Mouse (Mus musculus) small intestine, adult 2 months (tissue): ENCODE data around the gene Olfr1335. TPM values are rescaled to one million over a fixed set of nuclear protein-coding genes. Genes with fewer than 3 reads are reported as not detected.
"Not testable (repeated sequence)": the region's sequence is repeated elsewhere in the genome, so short reads cannot be mapped to it uniquely, and the experiment has no call there.

Experiments used
- H3K27ac ChIP-seq: fragments of 200-500 bp; 2 replicates; pipeline ENCODE4 v1.5.1; 2012; ENCODE audit warnings: low read depth, low read length, control low read depth, inconsistent platforms; ENCODE audit not compliant: insufficient read depth
- H3K27me3 ChIP-seq: fragments of 200-500 bp; 2 replicates; pipeline ENCODE4 v1.6.1; 2012; ENCODE audit warnings: mild to moderate bottlenecking, moderate library complexity, low read length, inconsistent platforms; ENCODE audit not compliant: control insufficient read depth, insufficient read depth
- H3K36me3 ChIP-seq: fragments of 200-500 bp; 2 replicates; pipeline ENCODE4 v1.6.1; 2012; ENCODE audit warnings: mild to moderate bottlenecking, low read length, control low read depth, inconsistent platforms; ENCODE audit not compliant: control insufficient read depth, insufficient read depth
- H3K4me1 ChIP-seq: fragments of 200-500 bp; 2 replicates; pipeline ENCODE4 v1.6.1; 2012; ENCODE audit warnings: low read length, inconsistent platforms, mixed read lengths; ENCODE audit not compliant: control insufficient read depth, insufficient read depth, insufficient read length
- H3K4me3 ChIP-seq: fragments of 200-500 bp; 2 replicates; pipeline ENCODE4 v1.5.1; 2012; ENCODE audit warnings: low read depth, mild to moderate bottlenecking, control low read depth, inconsistent platforms, low read length, moderate library complexity
- CTCF ChIP-seq: fragments of 200-500 bp; IDR thresholded peaks from 2 replicates; pipeline ENCODE4 v1.5.1; 2012; ENCODE audit warnings: low read depth, mild to moderate bottlenecking, control low read depth, inconsistent platforms, low read length, moderate library complexity, mixed read lengths; ENCODE audit not compliant: insufficient replicate concordance, insufficient read length; ENCODE audit errors: extremely low read depth
- POLR2A ChIP-seq: fragments of 200-500 bp; IDR thresholded peaks from 2 replicates; pipeline ENCODE4 v1.6.1; 2012; ENCODE audit warnings: low read depth, mild to moderate bottlenecking, control low read depth, inconsistent platforms, low read length, moderate library complexity
- WGBS: fragments of 180-500 bp; shearing (Covaris S2); methylation state at CpG from one replicate; pipeline ENCODE4 v1.1.7; 2018; 5-methylcytosine and 5-hydroxymethylcytosine counted together
- polyA plus RNA-seq: library from polyadenylated mRNA; depleted of rRNA; stranded (reverse); fragments of >200 nt; gene quantifications from 2 replicates; pipeline ENCODE4 v1.2.3, GENCODE M21; 2012; rRNA removed

The Olfr1335 gene
- not detected in 2 replicates for polyA plus RNA-seq

DNA sequence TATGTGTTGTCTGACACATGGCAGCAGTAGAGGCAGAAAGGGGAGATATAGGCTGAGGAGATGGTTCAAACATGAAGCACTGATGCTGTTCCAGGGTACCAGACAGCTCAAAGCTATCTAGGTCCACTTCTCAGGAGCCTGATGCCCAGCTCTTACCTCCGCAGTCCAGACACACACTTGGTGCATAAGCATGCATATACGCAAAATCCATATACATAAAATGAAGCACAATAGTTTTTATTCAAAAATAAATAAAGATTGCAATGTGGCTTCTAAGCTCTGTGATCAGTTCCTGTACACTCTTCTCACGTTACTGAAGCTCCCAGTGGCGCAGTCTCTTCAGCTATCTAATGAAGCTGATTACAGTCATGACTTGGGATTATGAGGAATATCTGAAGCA is at the start of gene Olfr1335:
TSS of gene Olfr1335 (minus strand) at position 101 of the 400 bp plus-strand sequence.
- TF ChIP-seq CTCF, result no peak
- no peak for TF ChIP-seq POLR2A

GRCm38 (mm10) chr4:118836179-118836578 is 26.4 kb upstream of the Olfr1335 start, which contains the start of gene Olfr1333:
Gene Olfr1333 (minus strand): TSS chr4:118836279.
- TF ChIP-seq POLR2A (no peak), CTCF (no peak)
- WGBS, result 91% methylated on average over 1 of the region's 1 CpGs
- Histone ChIP-seq H3K4me1 (no peaks in the 10 kb centered on the region), H3K27ac (no peak within 1 kb of the TSS), H3K27me3 (no peaks in the 10 kb centered on the region), H3K36me3 (no peaks in the 10 kb centered on the region), H3K4me3 (no peak within 1 kb of the TSS)

More for the DNA sequence above, at the start of gene Olfr1335:
- H3K4me1 ChIP-seq, result no peaks in the 10 kb centered on the region
- WGBS, result 84% methylated on average over 4 of the region's 4 CpGs
- no peaks in the 10 kb centered on the region for H3K36me3 ChIP-seq
- H3K27me3 ChIP-seq, result no peaks in the 10 kb centered on the region
- no peak within 1 kb of the TSS for H3K4me3 ChIP-seq
- no peak within 1 kb of the TSS for H3K27ac ChIP-seq

GRCm38 (mm10) chr4:118818921-118819320 is 9.2 kb upstream of the Olfr1335 start:
- Histone ChIP-seq H3K36me3 (no peaks in the 10 kb centered on the region), H3K27me3 (no peaks in the 10 kb centered on the region), H3K27ac (no peak overlapping the region), H3K4me1 (no peaks in the 10 kb centered on the region), H3K4me3 (no peak overlapping the region)
- WGBS, result 89% methylated on average over 1 of the region's 1 CpGs
- no peak for TF ChIP-seq CTCF
- TF ChIP-seq POLR2A, result no peak

DNA sequence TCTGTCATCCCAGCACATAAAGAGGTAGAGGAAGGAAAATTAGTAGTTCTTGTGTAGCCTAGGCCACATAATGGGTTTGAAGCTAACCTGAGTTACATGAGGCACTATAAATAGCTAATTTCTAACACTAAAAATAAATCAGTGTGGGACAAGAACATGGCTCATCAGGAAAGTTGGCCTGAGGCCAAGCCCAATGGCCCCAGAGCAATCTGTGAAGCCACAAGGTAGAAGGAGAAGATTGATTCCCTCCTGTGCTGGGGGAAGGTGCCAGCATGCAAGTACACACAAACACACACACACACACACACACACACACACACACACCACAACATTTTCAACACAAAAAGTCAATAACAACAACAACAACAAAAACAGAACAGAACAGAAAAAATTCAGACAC is 16.9 kb downstream of the Olfr1335 start:
- not testable (repeated sequence) for H3K4me1 ChIP-seq, H3K4me3 ChIP-seq, H3K27me3 ChIP-seq, H3K36me3 ChIP-seq, H3K27ac ChIP-seq

GRCm38 (mm10) chr4:118782486-118782885 is 27.3 kb downstream of the Olfr1335 start, which contains the start of gene Olfr1337:
Gene Olfr1337 (minus strand): TSS chr4:118782586.
- no peak within 1 kb of the TSS for H3K4me3 ChIP-seq
- no peak for TF ChIP-seq CTCF
- TF ChIP-seq POLR2A, result no peak

More at GRCm38 (mm10) chr4:118782486-118782885, 27.3 kb downstream of the Olfr1335 start, which contains the start of gene Olfr1337:
- Histone ChIP-seq H3K27ac (no peak within 1 kb of the TSS), H3K27me3 (no peaks in the 10 kb centered on the region), H3K36me3 (no peaks in the 10 kb centered on the region), H3K4me1 (no peaks in the 10 kb centered on the region)
- 70% methylated on average over 2 of the region's 2 CpGs for WGBS

Other genes starting within 250 kb of the Olfr1335 start
- not detected in 2 replicates for gene Cfap57, start 189.2 kb downstream of the Olfr1335 start, polyA plus RNA-seq
- 4.5 and 11.2 TPM in 2 replicates for gene Ebna1bp2, start 189.1 kb downstream of the Olfr1335 start, polyA plus RNA-seq
- gene Olfr62, start 151.0 kb downstream of the Olfr1335 start, polyA plus RNA-seq, result not detected in 2 replicates
- gene Olfr1342, start 117.2 kb downstream of the Olfr1335 start, polyA plus RNA-seq, result 0.24 TPM in 1 of 2 replicates, not detected in the other
- not detected in 2 replicates for gene Olfr1341, start 106.4 kb downstream of the Olfr1335 start, polyA plus RNA-seq
- not detected in 2 replicates for gene Olfr1340, start 89.8 kb downstream of the Olfr1335 start, polyA plus RNA-seq
- gene Olfr1339, start 77.8 kb downstream of the Olfr1335 start, polyA plus RNA-seq, result not detected in 2 replicates
- gene Olfr1338, start 51.2 kb downstream of the Olfr1335 start, polyA plus RNA-seq, result not detected in 2 replicates
- gene Olfr1337, start 27.4 kb downstream of the Olfr1335 start, polyA plus RNA-seq, result not detected in 2 replicates
- gene Olfr1333, start 26.3 kb upstream of the Olfr1335 start, polyA plus RNA-seq, result not detected in 2 replicates
- gene Olfr1331, start 54.7 kb upstream of the Olfr1335 start, polyA plus RNA-seq, result not detected in 2 replicates
- gene Olfr1330, start 78.7 kb upstream of the Olfr1335 start, polyA plus RNA-seq, result not detected in 2 replicates
- gene Olfr1329, start 107.5 kb upstream of the Olfr1335 start, polyA plus RNA-seq, result not detected in 2 replicates
- not detected in 2 replicates for gene Olfr1328, start 128.7 kb upstream of the Olfr1335 start, polyA plus RNA-seq
- gene Lao1, start 151.6 kb upstream of the Olfr1335 start, polyA plus RNA-seq, result not detected in 2 replicates